Mouse (Mus musculus) liver, postnatal 0 days (tissue): ENCODE data around the gene Tex14.

Experiments used
- CTCF ChIP-seq: sonication (generic); IDR thresholded peaks from 2 replicates; pipeline ENCODE4 v1.5.1; 2016; ENCODE audit warnings: antibody characterized with exemption, low read depth
- EP300 ChIP-seq: IDR thresholded peaks from 2 replicates; pipeline ENCODE4 v1.6.1; 2016; ENCODE audit warnings: antibody characterized with exemption, low read depth, mild to moderate bottlenecking

GRCm38 (mm10) chr11:87462461-87463242 is 57.8 kb downstream of the Tex14 start:
- TF ChIP-seq CTCF = no peak
- no peak for TF ChIP-seq EP300
